Mouse (Mus musculus) hindbrain, postnatal 0 days (tissue): ENCODE measurements around the gene Gm49380. TPM values are rescaled to one million over a fixed set of nuclear protein-coding genes. Genes with fewer than 3 reads are reported as not detected.

Source experiments
- ATAC-seq: fragments of 200-750 bp; cut with Nextera tagmentation; 2 replicates; pipeline ENCODE4 v1.8.0; 2017; ENCODE audit warnings: mild to moderate bottlenecking, moderate TSS enrichment, moderate library complexity
- DNase-seq: peaks from one replicate; pipeline ENCODE4 v3.0.0-alpha.2; 2015; ENCODE audit warnings: low spot score
- H3K27ac ChIP-seq: fragments of 300-500 bp; sonication (generic); 2 replicates; pipeline ENCODE4 v1.5.1; 2014; ENCODE audit warnings: mild to moderate bottlenecking
- H3K27me3 ChIP-seq: fragments of 300-500 bp; sonication (generic); 2 replicates; pipeline ENCODE4 v1.6.1; 2014; ENCODE audit warnings: low read length, mixed read lengths; ENCODE audit not compliant: insufficient read depth
- H3K36me3 ChIP-seq: fragments of 300-500 bp; sonication (generic); 2 replicates; pipeline ENCODE4 v1.6.1; 2014; ENCODE audit warnings: low read length, mixed read lengths; ENCODE audit not compliant: insufficient read depth
- H3K4me1 ChIP-seq: fragments of 300-500 bp; sonication (generic); 2 replicates; pipeline ENCODE4 v1.6.1; 2014; ENCODE audit warnings: antibody characterized with exemption, low read length, mixed read lengths; ENCODE audit not compliant: insufficient read depth
- H3K4me2 ChIP-seq: fragments of 300-500 bp; sonication (generic); 2 replicates; pipeline ENCODE4 v1.6.1; 2014; ENCODE audit warnings: low read depth, mild to moderate bottlenecking, low read length, moderate library complexity, mixed read lengths
- H3K4me3 ChIP-seq: fragments of 300-500 bp; sonication (generic); 2 replicates; pipeline ENCODE4 v1.5.1; 2014; ENCODE audit warnings: low read length
- H3K9ac ChIP-seq: fragments of 300-500 bp; sonication (generic); replicated peaks from 2 replicates; pipeline ENCODE4 v1.6.1; 2014; ENCODE audit warnings: mild to moderate bottlenecking, low read length, moderate library complexity, mixed read lengths
- H3K9me3 ChIP-seq: fragments of 300-500 bp; sonication (generic); 2 replicates; pipeline ENCODE4 v1.6.1; 2016; ENCODE audit warnings: low read length, mixed read lengths
- CTCF ChIP-seq: IDR thresholded peaks from 2 replicates; pipeline ENCODE4 v1.5.1; 2016; ENCODE audit warnings: antibody characterized with exemption, control low read depth, low read depth
- WGBS: fragments of 180-500 bp; shearing (Covaris S2); extraction: QIAGEN DNeasy Blood & Tissue Kit; methylation state at CpG from one replicate; pipeline ENCODE4 v1.1.7; 2014; 5-methylcytosine and 5-hydroxymethylcytosine counted together
- polyA plus RNA-seq: library from polyadenylated mRNA; unstranded; fragments of >200 nt; fragmentation: Nextera tagmentation; extraction: Ambion mirVana; gene quantifications from 2 replicates; pipeline ENCODE4 v1.2.1, GENCODE M21; 2015
- total RNA-seq: library from RNA; depleted of rRNA; stranded (reverse); fragments of >200 nt; gene quantifications from 2 replicates; pipeline ENCODE4 v1.2.3, GENCODE M21; 2014

The Gm49380 gene
- total and polyA plus RNA-seq, 2 experiments from 2014 or later, result not detected

- H3K4me1 ChIP-seq, result no peaks in the 10 kb centered on the region
- no peak overlapping the region for H3K4me2 ChIP-seq
- no peak overlapping the region for H3K4me3 ChIP-seq
- peaks cover 4% of the 10 kb centered on the region; the same call in 1 of the 2 replicates for H3K27me3 ChIP-seq
- no peaks in the 10 kb centered on the region for H3K9me3 ChIP-seq
- 79% methylated on average over 15 of the region's 15 CpGs for WGBS
- no peak overlapping the region for H3K9ac ChIP-seq
- H3K36me3 ChIP-seq, result no peaks in the 10 kb centered on the region
- DNase-seq, result no peak
- no peak for TF ChIP-seq CTCF
- no peak overlapping the region for H3K27ac ChIP-seq
- no peak for ATAC-seq
These were observed 64.5 kb downstream of the Gm49380 start for GRCm38 (mm10) chr9:44048541-44049380.

- no peaks in the 10 kb centered on the region for H3K9me3 ChIP-seq
- no peak for DNase-seq
- H3K27ac ChIP-seq, result no peak overlapping the region
- no peak overlapping the region for H3K4me2 ChIP-seq
- H3K9ac ChIP-seq, result no peak overlapping the region
- H3K4me3 ChIP-seq, result no peak overlapping the region
- ATAC-seq, result no peak
- H3K36me3 ChIP-seq, result no peaks in the 10 kb centered on the region
- peaks cover 4% of the 10 kb centered on the region; the same call in 1 of the 2 replicates for H3K27me3 ChIP-seq
- H3K4me1 ChIP-seq, result no peaks in the 10 kb centered on the region
- TF ChIP-seq CTCF, result no peak
- WGBS, result 75% methylated on average over 14 of the region's 14 CpGs
These were observed 65.5 kb downstream of the Gm49380 start for GRCm38 (mm10) chr9:44047571-44048490.

- DNase-seq (no peak), ATAC-seq (no peak)
- Histone ChIP-seq H3K27ac (no peak overlapping the region), H3K4me1 (no peaks in the 10 kb centered on the region), H3K9me3 (no peaks in the 10 kb centered on the region), H3K4me2 (no peak overlapping the region), H3K4me3 (no peak overlapping the region), H3K27me3 (peaks cover 4% of the 10 kb centered on the region; the same call in 1 of the 2 replicates), H3K36me3 (no peaks in the 10 kb centered on the region), H3K9ac (no peak overlapping the region)
- TF ChIP-seq CTCF, result no peak
- 74% methylated on average over 6 of the region's 6 CpGs for WGBS
These were observed 66.2 kb downstream of the Gm49380 start for GRCm38 (mm10) chr9:44047071-44047470.

- Histone ChIP-seq H3K27me3 (peaks cover 4% of the 10 kb centered on the region; the same call in 1 of the 2 replicates), H3K4me3 (no peak overlapping the region), H3K36me3 (no peaks in the 10 kb centered on the region), H3K27ac (no peak overlapping the region), H3K9me3 (no peaks in the 10 kb centered on the region), H3K9ac (no peak overlapping the region), H3K4me2 (no peak overlapping the region), H3K4me1 (no peaks in the 10 kb centered on the region)
- no peak for TF ChIP-seq CTCF
- WGBS, result 88% methylated on average over 12 of the region's 12 CpGs
- no peak for DNase-seq
- no peak for ATAC-seq
These were observed 66.9 kb downstream of the Gm49380 start for GRCm38 (mm10) chr9:44046426-44046825.

GRCm38 (mm10) chr9:44045884-44046272, 67.4 kb downstream of the Gm49380 start:
- ATAC-seq, result no peak
- Histone ChIP-seq H3K4me2 (no peak overlapping the region), H3K4me3 (no peak overlapping the region), H3K36me3 (no peaks in the 10 kb centered on the region), H3K27me3 (peaks cover 4% of the 10 kb centered on the region; the same call in 1 of the 2 replicates), H3K27ac (no peak overlapping the region), H3K4me1 (no peaks in the 10 kb centered on the region), H3K9ac (no peak overlapping the region), H3K9me3 (no peaks in the 10 kb centered on the region)
- TF ChIP-seq CTCF, result no peak
- no peak for DNase-seq
- 92% methylated on average over 5 of the region's 5 CpGs for WGBS

- Histone ChIP-seq H3K4me1 (no peaks in the 10 kb centered on the region), H3K27ac (no peak overlapping the region), H3K4me3 (no peak overlapping the region; the same call in 1 of the 2 replicates), H3K9ac (no peak overlapping the region), H3K9me3 (no peaks in the 10 kb centered on the region), H3K27me3 (peaks cover 4% of the 10 kb centered on the region; the same call in 1 of the 2 replicates), H3K36me3 (no peaks in the 10 kb centered on the region), H3K4me2 (peak overlapping the region; percentile 79)
- no peak for DNase-seq
- ATAC-seq, result no peak
- 80% methylated on average over 3 of the region's 3 CpGs for WGBS
- no peak for TF ChIP-seq CTCF
These were observed 68.0 kb downstream of the Gm49380 start for GRCm38 (mm10) chr9:44045158-44045883.
